Mouse (Mus musculus): ENCODE measurements around the gene Hint1. TPM values are rescaled to one million over a fixed set of nuclear protein-coding genes. Genes with fewer than 3 reads are reported as not detected.

Hint1 gene
- polyA plus RNA-seq, 1 experiment from 2014 or later, result 702 TPM

GRCm38 (mm10) chr11:54881051-54881474, 14.9 kb downstream of the Hint1 start:
- DNase-seq (ENCODE audit: low spot score) (no peak), ATAC-seq (replicated peaks; ENCODE audit: low FRiP score) (no peak)
- Histone ChIP-seq H3K27ac (ENCODE audit: low read depth, low read length) (no peak overlapping the region), H3K4me1 (replicated peaks; ENCODE audit: control insufficient read depth, insufficient read depth, low read length) (no peaks in the 10 kb centered on the region; the same call in 1 of the 2 replicates), H3K9ac (ENCODE audit: low read length) (no peak overlapping the region), H3K36me3 (ENCODE audit: control insufficient read depth, insufficient read depth, low read length) (no peaks in the 10 kb centered on the region), H3K27me3 (ENCODE audit: control insufficient read depth, insufficient read depth, low read length) (no peaks in the 10 kb centered on the region), H3K4me3 (ENCODE audit: low read depth, low read length) (no peak overlapping the region), H3K4me2 (ENCODE audit: low read depth, low read length, severe bottlenecking) (no peak overlapping the region), H3K9me3 (ENCODE audit: control insufficient read depth, low read length) (no peaks in the 10 kb centered on the region)
- WGBS, result 13% methylated on average over 2 of the region's 2 CpGs

GRCm38 (mm10) chr11:54882671-54883070, 16.5 kb downstream of the Hint1 start:
- H3K9me3 ChIP-seq (ENCODE audit: control insufficient read depth, low read length), result no peaks in the 10 kb centered on the region
- WGBS, result 40% methylated on average over 8 of the region's 8 CpGs
- no peaks in the 10 kb centered on the region for H3K36me3 ChIP-seq (ENCODE audit: control insufficient read depth, insufficient read depth, low read length)
- ATAC-seq (replicated peaks; ENCODE audit: low FRiP score) (no peak), DNase-seq (ENCODE audit: low spot score) (no peak)
- no peak overlapping the region for H3K4me2 ChIP-seq (ENCODE audit: low read depth, low read length, severe bottlenecking)
- H3K4me1 ChIP-seq (replicated peaks; ENCODE audit: control insufficient read depth, insufficient read depth, low read length), result no peaks in the 10 kb centered on the region; the same call in 1 of the 2 replicates
- H3K27ac ChIP-seq (ENCODE audit: low read depth, low read length), result no peak overlapping the region
- no peaks in the 10 kb centered on the region for H3K27me3 ChIP-seq (ENCODE audit: control insufficient read depth, insufficient read depth, low read length)
- H3K4me3 ChIP-seq (ENCODE audit: low read depth, low read length), result no peak overlapping the region
- no peak overlapping the region for H3K9ac ChIP-seq (ENCODE audit: low read length)

GRCm38 (mm10) chr11:54884197-54884828, 18.1 kb downstream of the Hint1 start:
- Histone ChIP-seq H3K9ac (ENCODE audit: low read length) (no peak overlapping the region), H3K4me3 (ENCODE audit: low read depth, low read length) (no peak overlapping the region), H3K27me3 (ENCODE audit: control insufficient read depth, insufficient read depth, low read length) (no peaks in the 10 kb centered on the region), H3K4me2 (ENCODE audit: low read depth, low read length, severe bottlenecking) (no peak overlapping the region), H3K9me3 (ENCODE audit: control insufficient read depth, low read length) (no peaks in the 10 kb centered on the region), H3K27ac (ENCODE audit: low read depth, low read length) (no peak overlapping the region), H3K4me1 (replicated peaks; ENCODE audit: control insufficient read depth, insufficient read depth, low read length) (no peaks in the 10 kb centered on the region; the same call in 1 of the 2 replicates), H3K36me3 (ENCODE audit: control insufficient read depth, insufficient read depth, low read length) (no peaks in the 10 kb centered on the region)
- 75% methylated on average over 5 of the region's 5 CpGs for WGBS
- no peak for DNase-seq (ENCODE audit: low spot score)
- ATAC-seq (replicated peaks; ENCODE audit: low FRiP score), result no peak

GRCm38 (mm10) chr11:54884937-54885336, 18.8 kb downstream of the Hint1 start:
- Histone ChIP-seq H3K4me1 (replicated peaks; ENCODE audit: control insufficient read depth, insufficient read depth, low read length) (no peaks in the 10 kb centered on the region; the same call in 1 of the 2 replicates), H3K4me3 (ENCODE audit: low read depth, low read length) (no peak overlapping the region), H3K36me3 (ENCODE audit: control insufficient read depth, insufficient read depth, low read length) (no peaks in the 10 kb centered on the region), H3K27me3 (ENCODE audit: control insufficient read depth, insufficient read depth, low read length) (no peaks in the 10 kb centered on the region), H3K27ac (ENCODE audit: low read depth, low read length) (no peak overlapping the region), H3K9ac (ENCODE audit: low read length) (no peak overlapping the region), H3K9me3 (ENCODE audit: control insufficient read depth, low read length) (no peaks in the 10 kb centered on the region), H3K4me2 (ENCODE audit: low read depth, low read length, severe bottlenecking) (no peak overlapping the region)
- 42% methylated on average over 5 of the region's 5 CpGs for WGBS
- ATAC-seq (replicated peaks; ENCODE audit: low FRiP score), result no peak
- DNase-seq (ENCODE audit: low spot score), result no peak

GRCm38 (mm10) chr11:54885406-54885805, 19.2 kb downstream of the Hint1 start:
- Histone ChIP-seq H3K4me1 (replicated peaks; ENCODE audit: control insufficient read depth, insufficient read depth, low read length) (no peaks in the 10 kb centered on the region; the same call in 1 of the 2 replicates), H3K27me3 (ENCODE audit: control insufficient read depth, insufficient read depth, low read length) (no peaks in the 10 kb centered on the region), H3K27ac (ENCODE audit: low read depth, low read length) (no peak overlapping the region), H3K9me3 (ENCODE audit: control insufficient read depth, low read length) (no peaks in the 10 kb centered on the region), H3K4me2 (ENCODE audit: low read depth, low read length, severe bottlenecking) (no peak overlapping the region), H3K36me3 (ENCODE audit: control insufficient read depth, insufficient read depth, low read length) (no peaks in the 10 kb centered on the region), H3K4me3 (ENCODE audit: low read depth, low read length) (no peak overlapping the region), H3K9ac (ENCODE audit: low read length) (no peak overlapping the region)
- no peak for DNase-seq (ENCODE audit: low spot score)
- no peak for ATAC-seq (replicated peaks; ENCODE audit: low FRiP score)
- WGBS, result 100% methylated on average over 2 of the region's 2 CpGs

GRCm38 (mm10) chr11:54887927-54888326, 21.7 kb downstream of the Hint1 start:
- no peak overlapping the region for H3K4me3 ChIP-seq (ENCODE audit: low read depth, low read length)
- no peaks in the 10 kb centered on the region for H3K36me3 ChIP-seq (ENCODE audit: control insufficient read depth, insufficient read depth, low read length)
- H3K4me1 ChIP-seq (replicated peaks; ENCODE audit: control insufficient read depth, insufficient read depth, low read length), result no peaks in the 10 kb centered on the region
- H3K9ac ChIP-seq (ENCODE audit: low read length), result no peak overlapping the region
- WGBS, result 91% methylated on average over 6 of the region's 6 CpGs
- H3K9me3 ChIP-seq (ENCODE audit: control insufficient read depth, low read length), result no peaks in the 10 kb centered on the region
- no peaks in the 10 kb centered on the region for H3K27me3 ChIP-seq (ENCODE audit: control insufficient read depth, insufficient read depth, low read length)
- H3K27ac ChIP-seq (ENCODE audit: low read depth, low read length), result no peak overlapping the region
- ATAC-seq (replicated peaks; ENCODE audit: low FRiP score) (no peak), DNase-seq (ENCODE audit: low spot score) (no peak)
- H3K4me2 ChIP-seq (ENCODE audit: low read depth, low read length, severe bottlenecking), result no peak overlapping the region

GRCm38 (mm10) chr11:54891341-54891740, 25.2 kb downstream of the Hint1 start:
- DNase-seq (ENCODE audit: low spot score) (no peak), ATAC-seq (replicated peaks; ENCODE audit: low FRiP score) (no peak)
- Histone ChIP-seq H3K36me3 (ENCODE audit: control insufficient read depth, insufficient read depth, low read length) (no peaks in the 10 kb centered on the region), H3K9me3 (ENCODE audit: control insufficient read depth, low read length) (no peaks in the 10 kb centered on the region), H3K4me1 (replicated peaks; ENCODE audit: control insufficient read depth, insufficient read depth, low read length) (no peaks in the 10 kb centered on the region), H3K27ac (ENCODE audit: low read depth, low read length) (no peak overlapping the region), H3K9ac (ENCODE audit: low read length) (no peak overlapping the region), H3K4me3 (ENCODE audit: low read depth, low read length) (no peak overlapping the region), H3K4me2 (ENCODE audit: low read depth, low read length, severe bottlenecking) (no peak overlapping the region), H3K27me3 (ENCODE audit: control insufficient read depth, insufficient read depth, low read length) (no peaks in the 10 kb centered on the region)
- WGBS, result 86% methylated on average over 5 of the region's 5 CpGs

GRCm38 (mm10) chr11:54892091-54892490, 25.9 kb downstream of the Hint1 start:
- ATAC-seq (replicated peaks; ENCODE audit: low FRiP score), result no peak
- Histone ChIP-seq H3K36me3 (ENCODE audit: control insufficient read depth, insufficient read depth, low read length) (no peaks in the 10 kb centered on the region), H3K27me3 (ENCODE audit: control insufficient read depth, insufficient read depth, low read length) (no peaks in the 10 kb centered on the region), H3K27ac (ENCODE audit: low read depth, low read length) (no peak overlapping the region), H3K9me3 (ENCODE audit: control insufficient read depth, low read length) (no peaks in the 10 kb centered on the region), H3K4me2 (ENCODE audit: low read depth, low read length, severe bottlenecking) (no peak overlapping the region), H3K4me1 (replicated peaks; ENCODE audit: control insufficient read depth, insufficient read depth, low read length) (no peaks in the 10 kb centered on the region), H3K9ac (ENCODE audit: low read length) (no peak overlapping the region), H3K4me3 (ENCODE audit: low read depth, low read length) (no peak overlapping the region)
- no peak for DNase-seq (ENCODE audit: low spot score)
- 70% methylated on average over 7 of the region's 7 CpGs for WGBS

GRCm38 (mm10) chr11:54894589-54894988, 28.4 kb downstream of the Hint1 start:
- Histone ChIP-seq H3K4me2 (ENCODE audit: low read depth, low read length, severe bottlenecking) (no peak overlapping the region), H3K4me3 (ENCODE audit: low read depth, low read length) (no peak overlapping the region), H3K36me3 (ENCODE audit: control insufficient read depth, insufficient read depth, low read length) (no peaks in the 10 kb centered on the region), H3K27me3 (ENCODE audit: control insufficient read depth, insufficient read depth, low read length) (no peaks in the 10 kb centered on the region), H3K4me1 (replicated peaks; ENCODE audit: control insufficient read depth, insufficient read depth, low read length) (no peaks in the 10 kb centered on the region), H3K9me3 (ENCODE audit: control insufficient read depth, low read length) (no peaks in the 10 kb centered on the region), H3K27ac (ENCODE audit: low read depth, low read length) (no peak overlapping the region), H3K9ac (ENCODE audit: low read length) (no peak overlapping the region)
- ATAC-seq (replicated peaks; ENCODE audit: low FRiP score), result no peak
- DNase-seq (ENCODE audit: low spot score), result no peak
- WGBS, result 80% methylated on average over 9 of the region's 9 CpGs
